Mouse (Mus musculus): ENCODE measurements around the gene Ttc7b. TPM values are rescaled to one million over a fixed set of nuclear protein-coding genes. Genes with fewer than 3 reads are reported as not detected.

Ttc7b gene
- polyA plus RNA-seq, 1 experiment from 2014 or later, result 4.0 TPM

DNA sequence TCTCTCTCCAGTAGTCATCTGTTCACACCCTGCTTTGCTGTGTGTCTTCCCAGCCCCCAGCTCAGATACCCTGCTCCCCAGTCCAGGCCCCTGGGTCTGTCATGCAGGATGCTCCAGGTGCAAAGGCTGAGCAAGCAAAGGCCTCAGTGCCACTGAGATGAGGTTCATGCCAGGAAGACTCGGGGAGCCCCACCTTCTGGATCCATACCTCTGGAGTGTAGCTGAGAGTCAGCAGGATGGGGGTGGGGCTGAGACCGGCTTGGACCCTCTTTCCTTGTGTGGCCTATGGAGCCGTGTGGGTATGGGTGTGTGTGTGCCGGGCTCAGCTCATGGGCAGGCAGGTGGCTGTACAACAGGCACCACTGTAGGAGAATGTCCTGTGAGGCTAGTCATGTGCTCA is 222.7 kb downstream of the Ttc7b start:
- Histone ChIP-seq H3K4me3 (ENCODE audit: low read depth, low read length) (no peak overlapping the region), H3K4me2 (replicated peaks; ENCODE audit: low read depth) (no peak overlapping the region), H3K9me3 (ENCODE audit: control insufficient read depth) (0 out of 2 replicates have a peak, but pooled peaks cover 5% of the 10 kb centered on the region), H3K36me3 (ENCODE audit: control insufficient read depth, insufficient read depth) (no peaks in the 10 kb centered on the region; the same call in 1 of the 2 replicates), H3K4me1 (replicated peaks; ENCODE audit: control insufficient read depth, insufficient read depth, low read length) (no peaks in the 10 kb centered on the region), H3K27me3 (replicated peaks; ENCODE audit: control insufficient read depth, insufficient read depth, low read length) (no peaks in the 10 kb centered on the region), H3K9ac (ENCODE audit: low read depth, low read length) (no peak overlapping the region), H3K27ac (ENCODE audit: low read depth, low read length) (no peak overlapping the region)
- TF ChIP-seq CTCF (IDR thresholded peaks at IDR 0.05; ENCODE audit: low read depth), result no peak
- no peak for ATAC-seq
- 70% methylated on average over 4 of the region's 4 CpGs for WGBS

DNA sequence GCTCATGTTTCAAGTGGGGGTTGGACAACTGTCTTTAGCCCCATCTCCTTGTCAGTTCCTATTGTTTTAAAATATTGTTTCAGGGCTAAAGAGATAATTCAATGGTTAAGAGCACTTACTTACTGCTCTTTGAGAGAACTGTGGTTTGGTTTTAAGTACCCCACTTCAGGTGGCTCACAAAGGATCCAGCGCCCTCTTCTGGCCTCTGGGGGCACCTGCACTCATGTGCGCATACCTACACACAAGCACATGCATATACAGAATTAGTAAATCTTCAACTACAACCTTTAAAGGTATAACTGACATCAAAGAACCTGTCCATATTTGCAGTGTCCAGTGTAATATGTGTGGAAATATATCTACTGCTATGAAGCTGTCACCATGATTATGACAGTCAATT is 226.2 kb downstream of the Ttc7b start:
- ATAC-seq, result no peak
- Histone ChIP-seq H3K27ac (ENCODE audit: low read depth, low read length) (no peak overlapping the region), H3K4me3 (ENCODE audit: low read depth, low read length) (no peak overlapping the region), H3K36me3 (ENCODE audit: control insufficient read depth, insufficient read depth) (no peaks in the 10 kb centered on the region; the same call in 1 of the 2 replicates), H3K4me2 (replicated peaks; ENCODE audit: low read depth) (no peak overlapping the region), H3K27me3 (replicated peaks; ENCODE audit: control insufficient read depth, insufficient read depth, low read length) (no peaks in the 10 kb centered on the region), H3K9ac (ENCODE audit: low read depth, low read length) (no peak overlapping the region), H3K4me1 (replicated peaks; ENCODE audit: control insufficient read depth, insufficient read depth, low read length) (peaks cover 16% of the 10 kb centered on the region), H3K9me3 (ENCODE audit: control insufficient read depth) (0 out of 2 replicates have a peak, but pooled peaks cover 5% of the 10 kb centered on the region)
- peak; percentile 43 for TF ChIP-seq CTCF (IDR thresholded peaks at IDR 0.05; ENCODE audit: low read depth)
- WGBS, result 87% methylated on average over 2 of the region's 2 CpGs

DNA sequence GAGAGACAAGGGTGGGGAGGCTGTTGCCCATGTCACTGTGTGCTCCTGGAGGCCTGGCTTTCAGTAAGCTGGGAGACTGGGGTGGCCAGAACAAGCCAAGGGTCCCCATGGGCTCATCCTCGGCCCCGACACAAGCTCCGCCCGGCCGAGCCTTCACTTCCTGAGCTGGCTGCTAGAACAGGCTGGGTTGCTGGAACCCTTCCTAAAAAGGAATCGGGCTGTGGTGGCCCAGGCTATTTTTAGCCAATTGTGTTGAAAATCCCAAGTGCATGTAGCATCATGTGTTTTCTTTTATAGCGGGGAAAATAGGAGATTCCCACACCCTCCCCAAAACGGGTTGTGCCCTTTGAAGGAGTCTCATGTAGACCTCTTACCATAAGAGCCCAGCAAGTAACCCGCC is 226.7 kb downstream of the Ttc7b start:
- no peak for TF ChIP-seq CTCF (IDR thresholded peaks at IDR 0.05; ENCODE audit: low read depth)
- H3K9me3 ChIP-seq (ENCODE audit: control insufficient read depth), result 0 out of 2 replicates have a peak, but pooled peaks cover 5% of the 10 kb centered on the region
- H3K36me3 ChIP-seq (ENCODE audit: control insufficient read depth, insufficient read depth), result no peaks in the 10 kb centered on the region
- H3K4me2 ChIP-seq (replicated peaks; ENCODE audit: low read depth), result no peak overlapping the region
- no peak overlapping the region for H3K9ac ChIP-seq (ENCODE audit: low read depth, low read length)
- H3K27me3 ChIP-seq (replicated peaks; ENCODE audit: control insufficient read depth, insufficient read depth, low read length), result no peaks in the 10 kb centered on the region
- ATAC-seq, result no peak
- H3K4me3 ChIP-seq (ENCODE audit: low read depth, low read length), result no peak overlapping the region
- peaks cover 21% of the 10 kb centered on the region for H3K4me1 ChIP-seq (replicated peaks; ENCODE audit: control insufficient read depth, insufficient read depth, low read length)
- 64% methylated on average over 9 of the region's 9 CpGs for WGBS
- no peak overlapping the region for H3K27ac ChIP-seq (ENCODE audit: low read depth, low read length)

DNA sequence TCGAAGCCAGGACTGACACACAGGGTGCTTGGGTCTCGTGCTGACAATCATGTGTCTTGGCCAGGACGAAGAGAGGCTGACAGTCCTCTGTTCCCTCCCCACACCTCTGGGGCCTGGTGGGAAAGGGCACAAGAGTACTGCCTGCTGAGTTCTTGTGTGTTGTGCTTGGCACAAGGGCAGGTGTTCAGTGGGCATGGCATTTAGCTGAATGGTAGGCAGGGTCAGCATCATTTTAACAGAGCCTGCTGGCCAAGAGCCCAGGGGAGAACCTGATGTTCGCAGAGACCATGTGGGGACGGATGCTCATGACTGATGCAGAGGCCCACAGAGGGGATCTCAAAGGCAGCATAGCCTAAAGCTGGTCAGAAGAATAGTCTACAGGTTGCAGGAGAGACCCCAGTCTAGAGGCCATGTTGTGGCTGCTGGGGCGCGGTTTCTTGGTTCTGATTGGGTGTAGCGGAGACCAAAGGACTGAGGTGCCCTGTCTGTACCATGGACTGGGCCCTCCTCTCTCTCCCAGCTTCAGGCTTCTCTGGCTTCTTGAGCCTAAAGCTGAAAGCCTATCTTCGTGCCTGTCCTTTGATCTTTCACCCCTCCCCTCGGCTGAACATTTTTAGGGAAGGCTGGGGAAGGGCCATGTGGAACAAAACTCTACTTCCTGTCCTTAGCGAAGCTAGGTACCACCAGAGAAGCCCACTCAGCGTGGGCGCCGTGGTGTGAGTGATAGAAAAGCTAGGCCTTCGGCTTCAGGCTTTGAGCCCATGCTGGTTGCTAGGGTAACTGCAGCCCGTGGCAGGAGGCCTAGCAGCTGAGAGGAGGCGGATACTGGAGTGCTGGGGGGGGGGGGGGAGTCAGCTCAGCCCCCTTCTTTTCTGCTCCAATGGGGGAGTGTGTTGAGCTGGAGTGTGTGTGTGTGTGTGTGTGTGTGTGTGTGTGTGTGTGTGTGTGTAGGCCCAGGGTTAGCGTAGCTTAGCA is 229.6 kb downstream of the Ttc7b start:
- WGBS, result 59% methylated on average over 18 of the region's 18 CpGs
- H3K4me3 ChIP-seq (ENCODE audit: low read depth, low read length), result no peak overlapping the region
- H3K9me3 ChIP-seq (ENCODE audit: control insufficient read depth), result 0 out of 2 replicates have a peak, but pooled peaks cover 5% of the 10 kb centered on the region
- H3K4me1 ChIP-seq (replicated peaks; ENCODE audit: control insufficient read depth, insufficient read depth, low read length), result peaks cover 31% of the 10 kb centered on the region
- TF ChIP-seq CTCF (IDR thresholded peaks at IDR 0.05; ENCODE audit: low read depth), result no peak
- no peak overlapping the region for H3K9ac ChIP-seq (ENCODE audit: low read depth, low read length)
- H3K27ac ChIP-seq (ENCODE audit: low read depth, low read length), result no peak overlapping the region
- no peak for ATAC-seq
- H3K4me2 ChIP-seq (replicated peaks; ENCODE audit: low read depth), result no peak overlapping the region
- H3K36me3 ChIP-seq (ENCODE audit: control insufficient read depth, insufficient read depth), result no peaks in the 10 kb centered on the region
- H3K27me3 ChIP-seq (replicated peaks; ENCODE audit: control insufficient read depth, insufficient read depth, low read length), result no peaks in the 10 kb centered on the region

DNA sequence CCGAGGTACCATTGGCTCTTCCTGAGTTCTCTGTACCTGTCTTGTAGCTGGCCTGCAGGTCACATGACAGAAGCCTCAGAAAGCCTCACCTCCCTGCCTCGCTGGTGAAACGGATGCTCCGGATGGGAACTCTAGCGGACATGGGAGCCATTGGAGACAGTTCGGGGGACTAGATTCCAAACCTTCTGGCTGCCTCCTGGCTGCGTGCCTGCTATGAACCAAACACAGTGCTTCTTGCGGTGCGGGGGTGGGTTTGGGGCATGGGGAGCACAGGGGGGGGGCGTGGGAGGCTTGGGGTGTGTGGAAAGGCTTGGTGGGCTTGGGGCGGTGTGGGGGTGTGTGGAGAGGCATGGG is 230.5 kb downstream of the Ttc7b start:
- no peak for ATAC-seq
- no peak for TF ChIP-seq CTCF (IDR thresholded peaks at IDR 0.05; ENCODE audit: low read depth)

DNA sequence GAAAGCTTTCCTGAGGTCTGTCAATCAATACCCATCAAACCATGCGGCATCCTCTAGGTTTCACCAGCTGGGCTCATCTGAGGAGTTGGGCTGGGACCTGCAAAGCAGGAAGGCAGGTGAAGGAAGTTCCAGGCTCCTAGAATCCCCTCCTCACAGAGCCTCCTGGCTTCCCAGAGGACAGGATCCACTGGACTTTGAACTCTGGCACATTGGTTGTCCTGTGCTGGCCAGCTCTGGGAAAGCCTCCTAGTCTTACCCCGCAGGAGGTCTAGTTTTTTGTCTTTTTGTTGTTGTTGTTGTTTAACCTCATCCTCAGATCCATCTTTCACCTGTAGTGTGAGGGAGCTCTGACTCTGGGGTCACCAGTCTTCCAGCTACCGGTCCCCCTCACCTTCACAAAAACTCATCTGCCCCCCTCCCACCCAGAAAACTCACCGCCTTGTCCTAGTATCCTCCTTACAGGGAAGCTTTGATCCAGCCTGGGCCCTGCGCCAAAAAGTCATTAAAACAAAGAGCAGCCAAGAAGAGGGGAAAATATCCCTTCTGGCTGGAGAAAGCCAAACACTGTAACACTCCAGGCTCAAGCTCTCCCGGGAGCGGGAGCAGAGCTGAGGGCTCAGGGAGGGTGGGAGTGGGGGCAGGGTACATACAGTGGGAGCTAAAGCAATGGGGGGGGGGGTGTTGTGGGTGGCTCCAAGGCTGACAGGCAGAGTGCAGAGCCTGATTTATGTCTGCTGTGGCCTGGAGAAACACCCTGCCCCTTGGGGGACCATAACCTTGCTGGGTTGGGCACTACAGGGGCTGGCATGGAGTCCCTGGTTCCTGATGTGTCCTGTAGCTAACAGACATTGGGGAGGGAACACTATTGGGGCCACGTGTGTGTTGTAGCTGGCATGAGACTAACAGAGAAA is 231.1 kb downstream of the Ttc7b start:
- ATAC-seq, result peak; percentile 41
- 0 out of 2 replicates have a peak, but pooled peaks cover 2% of the 10 kb centered on the region for H3K9me3 ChIP-seq (ENCODE audit: control insufficient read depth)
- peak overlapping the region; percentile 66 for H3K27ac ChIP-seq (ENCODE audit: low read depth, low read length)
- H3K27me3 ChIP-seq (replicated peaks; ENCODE audit: control insufficient read depth, insufficient read depth, low read length), result no peaks in the 10 kb centered on the region
- no peak overlapping the region for H3K4me3 ChIP-seq (ENCODE audit: low read depth, low read length)
- H3K4me2 ChIP-seq (replicated peaks; ENCODE audit: low read depth), result no peak overlapping the region
- no peak for TF ChIP-seq CTCF (IDR thresholded peaks at IDR 0.05; ENCODE audit: low read depth)
- H3K9ac ChIP-seq (ENCODE audit: low read depth, low read length), result no peak overlapping the region
- WGBS, result 11% methylated on average over 8 of the region's 8 CpGs
- no peaks in the 10 kb centered on the region for H3K36me3 ChIP-seq (ENCODE audit: control insufficient read depth, insufficient read depth)
- peaks cover 31% of the 10 kb centered on the region for H3K4me1 ChIP-seq (replicated peaks; ENCODE audit: control insufficient read depth, insufficient read depth, low read length)

More for the DNA sequence above, 230.5 kb downstream of the Ttc7b start:
- H3K9me3 ChIP-seq (ENCODE audit: control insufficient read depth), result 0 out of 2 replicates have a peak, but pooled peaks cover 5% of the 10 kb centered on the region
- H3K36me3 ChIP-seq (ENCODE audit: control insufficient read depth, insufficient read depth), result no peaks in the 10 kb centered on the region
- H3K27ac ChIP-seq (ENCODE audit: low read depth, low read length), result peak overlapping the region; percentile 66
- H3K4me3 ChIP-seq (ENCODE audit: low read depth, low read length), result no peak overlapping the region
- H3K4me2 ChIP-seq (replicated peaks; ENCODE audit: low read depth), result no peak overlapping the region
- WGBS, result 48% methylated on average over 11 of the region's 11 CpGs
- H3K27me3 ChIP-seq (replicated peaks; ENCODE audit: control insufficient read depth, insufficient read depth, low read length), result no peaks in the 10 kb centered on the region
- H3K9ac ChIP-seq (ENCODE audit: low read depth, low read length), result no peak overlapping the region
- peaks cover 31% of the 10 kb centered on the region for H3K4me1 ChIP-seq (replicated peaks; ENCODE audit: control insufficient read depth, insufficient read depth, low read length)
